Mouse (Mus musculus): Measurements from ENCODE around the gene Pepd. TPM values are rescaled to one million over a fixed set of nuclear protein-coding genes. Genes with fewer than 3 reads are reported as not detected.

Pepd gene
- total RNA-seq (2012; rRNA removed), result 49.6 and 53.9 TPM in 2 replicates

DNA sequence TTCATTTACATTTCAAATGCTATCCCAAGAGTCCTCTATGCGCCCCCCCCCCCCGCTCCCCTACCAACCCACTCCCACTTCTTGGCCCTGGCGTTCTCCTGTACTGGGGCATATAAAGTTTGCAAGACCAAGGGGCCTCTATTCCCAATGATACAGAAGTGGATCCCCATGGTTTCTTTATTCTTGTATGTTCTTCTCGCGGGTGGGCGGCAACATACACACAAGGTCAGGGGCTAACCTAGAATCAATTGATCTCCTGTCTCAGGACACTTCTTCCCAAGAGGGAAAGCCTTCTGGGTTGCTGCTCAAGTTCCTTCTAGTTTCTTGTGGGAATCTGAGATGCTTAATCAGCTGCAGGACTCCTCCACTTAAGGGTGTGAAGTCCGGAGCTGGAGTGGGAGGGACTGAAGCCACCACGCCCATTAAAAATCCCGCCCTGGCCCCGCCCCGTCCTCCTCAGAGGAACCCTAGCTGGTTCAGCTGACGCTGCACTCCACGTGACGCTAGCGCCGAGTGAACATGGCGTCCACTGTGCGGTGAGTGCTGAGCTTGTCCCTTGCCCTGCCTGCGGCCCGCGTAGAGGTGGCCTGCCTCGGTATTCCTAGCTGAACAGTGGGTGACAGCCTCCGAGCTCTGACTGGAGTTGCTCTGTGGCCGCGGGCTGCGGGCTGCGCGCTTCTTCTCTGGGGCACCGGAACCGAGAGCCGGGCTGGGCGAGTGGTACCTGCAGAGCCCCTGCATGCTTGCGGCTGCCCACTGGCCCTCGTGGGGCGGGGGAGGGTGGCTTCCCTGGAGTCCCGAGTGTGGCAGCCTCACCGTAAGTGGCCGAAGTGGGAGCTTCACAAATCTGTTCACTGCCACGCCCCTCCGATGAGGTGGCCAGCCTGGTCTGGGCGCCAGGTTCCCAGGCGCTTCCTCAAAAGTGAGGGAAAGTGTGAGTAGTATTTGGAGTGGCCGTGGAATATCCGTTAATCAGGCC is at the start of gene Pepd:
Pepd (plus strand) TSS at position 461 of the 979 bp plus-strand sequence.
- Histone ChIP-seq H3K4me3 (ENCODE audit: insufficient read depth in 1 of 2, low read depth in 1 of 2, low read length in 2 of 2, poor library complexity in 1 of 2, severe bottlenecking in 1 of 2) (peak within 1 kb of the TSS; percentile 89 to 100), H3K36me3 (ENCODE audit: control insufficient read depth, insufficient read depth, low read length, poor library complexity, severe bottlenecking) (no peaks in the 10 kb centered on the region), H3K27ac (ENCODE audit: insufficient read depth, low read depth, low read length, poor library complexity, severe bottlenecking) (no peak within 1 kb of the TSS), H3K9me3 (ENCODE audit: control insufficient read depth, insufficient read depth, low read depth, low read length) (no peaks in the 10 kb centered on the region), H3K9ac (ENCODE audit: insufficient read depth, low read depth, low read length, poor library complexity, severe bottlenecking) (peak within 1 kb of the TSS; percentile 89), H3K4me1 (ENCODE audit: control insufficient read depth in 2 of 2, insufficient read depth in 2 of 2, low read length in 2 of 2, poor library complexity in 1 of 2) (peaks cover 2 to 8% of the 10 kb centered on the region in 2 experiments; a peak in 2 of 4 replicates)
- in situ Hi-C loops (cut with MboI; ENCODE audit: low sequenced_read_pairs in 2 of 2, unreplicated experiment in 2 of 2), result no loop called here
- DNase-seq (ENCODE audit: low read depth, low spot score), result peak; percentile 77
- TF ChIP-seq ZC3H11A (IDR thresholded peaks at IDR 0.05; ENCODE audit: borderline replicate concordance, low read depth, low read length), result no peak
- no peak for TF ChIP-seq CHD2 (IDR thresholded peaks at IDR 0.05; ENCODE audit: low read depth, low read length)
- TF ChIP-seq HCFC1 (IDR thresholded peaks at IDR 0.05; ENCODE audit: borderline replicate concordance, insufficient read depth, low read length), result peak; percentile 67; the same call in 1 of the 2 replicates
- TF ChIP-seq ZNF384 (IDR thresholded peaks at IDR 0.05; ENCODE audit: low read depth, low read length), result no peak
- no peak for TF ChIP-seq MAFK (IDR thresholded peaks at IDR 0.05; ENCODE audit: insufficient read depth, low read depth, low read length)

GRCm38 (mm10) chr7:34867289-34867688 is 44.9 kb upstream of the Pepd start:
- Histone ChIP-seq H3K9me3 (ENCODE audit: control insufficient read depth, insufficient read depth, low read depth, low read length) (no peaks in the 10 kb centered on the region), H3K36me3 (ENCODE audit: control insufficient read depth, insufficient read depth, low read length, poor library complexity, severe bottlenecking) (no peaks in the 10 kb centered on the region), H3K4me1 (ENCODE audit: control insufficient read depth in 2 of 2, insufficient read depth in 2 of 2, low read length in 2 of 2, poor library complexity in 1 of 2) (peaks cover 0 to 2% of the 10 kb centered on the region in 2 experiments; a peak in 1 of 4 replicates), H3K4me3 (ENCODE audit: insufficient read depth in 1 of 2, low read depth in 1 of 2, low read length in 2 of 2, poor library complexity in 1 of 2, severe bottlenecking in 1 of 2) (no peak overlapping the region), H3K9ac (ENCODE audit: insufficient read depth, low read depth, low read length, poor library complexity, severe bottlenecking) (no peak overlapping the region), H3K27ac (ENCODE audit: insufficient read depth, low read depth, low read length, poor library complexity, severe bottlenecking) (no peak overlapping the region)
- in situ Hi-C loops (cut with MboI; ENCODE audit: low sequenced_read_pairs in 2 of 2, unreplicated experiment in 2 of 2), result no loop called here
- DNase-seq (ENCODE audit: low read depth, low spot score), result no peak
- no peak for TF ChIP-seq MAFK (IDR thresholded peaks at IDR 0.05; ENCODE audit: insufficient read depth, low read depth, low read length)

GRCm38 (mm10) chr7:34869693-34870092 is 42.5 kb upstream of the Pepd start:
- Histone ChIP-seq H3K27ac (ENCODE audit: insufficient read depth, low read depth, low read length, poor library complexity, severe bottlenecking) (no peak overlapping the region), H3K9me3 (ENCODE audit: control insufficient read depth, insufficient read depth, low read depth, low read length) (no peaks in the 10 kb centered on the region), H3K4me1 (ENCODE audit: control insufficient read depth in 2 of 2, insufficient read depth in 2 of 2, low read length in 2 of 2, poor library complexity in 1 of 2) (peaks cover 0 to 2% of the 10 kb centered on the region in 2 experiments; a peak in 1 of 4 replicates), H3K36me3 (ENCODE audit: control insufficient read depth, insufficient read depth, low read length, poor library complexity, severe bottlenecking) (no peaks in the 10 kb centered on the region), H3K9ac (ENCODE audit: insufficient read depth, low read depth, low read length, poor library complexity, severe bottlenecking) (no peak overlapping the region), H3K4me3 (ENCODE audit: insufficient read depth in 1 of 2, low read depth in 1 of 2, low read length in 2 of 2, poor library complexity in 1 of 2, severe bottlenecking in 1 of 2) (peak overlapping the region in 1 of 2 experiments; percentile 24; a peak in 1 of 4 replicates)
- TF ChIP-seq ZC3H11A (IDR thresholded peaks at IDR 0.05; ENCODE audit: borderline replicate concordance, low read depth, low read length) (no peak), MAFK (IDR thresholded peaks at IDR 0.05; ENCODE audit: insufficient read depth, low read depth, low read length) (no peak), HCFC1 (IDR thresholded peaks at IDR 0.05; ENCODE audit: borderline replicate concordance, insufficient read depth, low read length) (no peak), CHD2 (IDR thresholded peaks at IDR 0.05; ENCODE audit: low read depth, low read length) (no peak), ZNF384 (IDR thresholded peaks at IDR 0.05; ENCODE audit: low read depth, low read length) (no peak)
- in situ Hi-C loops (cut with MboI; ENCODE audit: low sequenced_read_pairs in 2 of 2, unreplicated experiment in 2 of 2), result no loop called here
- no peak for DNase-seq (ENCODE audit: low read depth, low spot score)

- peaks cover 2 to 7% of the 10 kb centered on the region in 2 experiments; a peak in 1 of 4 replicates for H3K4me1 ChIP-seq (ENCODE audit: control insufficient read depth in 2 of 2, insufficient read depth in 2 of 2, low read length in 2 of 2, poor library complexity in 1 of 2)
- H3K36me3 ChIP-seq (ENCODE audit: control insufficient read depth, insufficient read depth, low read length, poor library complexity, severe bottlenecking), result no peaks in the 10 kb centered on the region
- no peaks in the 10 kb centered on the region for H3K9me3 ChIP-seq (ENCODE audit: control insufficient read depth, insufficient read depth, low read depth, low read length)
- no peak overlapping the region for H3K9ac ChIP-seq (ENCODE audit: insufficient read depth, low read depth, low read length, poor library complexity, severe bottlenecking)
- DNase-seq (ENCODE audit: low read depth, low spot score), result no peak
- H3K27ac ChIP-seq (ENCODE audit: insufficient read depth, low read depth, low read length, poor library complexity, severe bottlenecking), result no peak overlapping the region
- in situ Hi-C loops (cut with MboI; ENCODE audit: low sequenced_read_pairs in 2 of 2, unreplicated experiment in 2 of 2), result no loop called here
- no peak overlapping the region for H3K4me3 ChIP-seq (ENCODE audit: insufficient read depth in 1 of 2, low read depth in 1 of 2, low read length in 2 of 2, poor library complexity in 1 of 2, severe bottlenecking in 1 of 2)
- TF ChIP-seq MAFK (IDR thresholded peaks at IDR 0.05; ENCODE audit: insufficient read depth, low read depth, low read length), result no peak
- TF ChIP-seq CHD2 (IDR thresholded peaks at IDR 0.05; ENCODE audit: low read depth, low read length), result no peak
- TF ChIP-seq ZC3H11A (IDR thresholded peaks at IDR 0.05; ENCODE audit: borderline replicate concordance, low read depth, low read length), result no peak
- TF ChIP-seq HCFC1 (IDR thresholded peaks at IDR 0.05; ENCODE audit: borderline replicate concordance, insufficient read depth, low read length), result no peak
- TF ChIP-seq ZNF384 (IDR thresholded peaks at IDR 0.05; ENCODE audit: low read depth, low read length), result no peak
These were observed 35.4 kb upstream of the Pepd start for GRCm38 (mm10) chr7:34876787-34877186.

All from ES-E14 (cell line).